Mouse (Mus musculus) megakaryocyte progenitor cell, adult 5-6 weeks (primary cell): ENCODE data around the gene Dbh. TPM values are rescaled to one million over a fixed set of nuclear protein-coding genes. Genes with fewer than 3 reads are reported as not detected.

Experiments used
- ATAC-seq: replicated peaks from 2 replicates; pipeline ENCODE4 v1.8.0; 2016; ENCODE audit warnings: mild to moderate bottlenecking, moderate TSS enrichment, inconsistent platforms; ENCODE audit not compliant: poor library complexity
- total RNA-seq, 2 experiments: library from RNA; stranded (forward) in 1 of 2; stranded (reverse) in 1 of 2; fragments of 157-497, 149-512 nt in 1 of 2; fragments of 200-1000 nt in 1 of 2; gene quantifications; 2 replicates each; pipeline versions ENCODE4 v1.2.3 to v1.2.4; 2015 to 2017

Gene Dbh
- total RNA-seq, 2 experiments from 2014 or later: not detected

- no peak for ATAC-seq
Observed at GRCm38 (mm10) chr2:27162656-27163055, 2.4 kb upstream of the Dbh start.

GRCm38 (mm10) chr2:27163851-27164250, 1.2 kb upstream of the Dbh start:
- ATAC-seq: no peak

DNA sequence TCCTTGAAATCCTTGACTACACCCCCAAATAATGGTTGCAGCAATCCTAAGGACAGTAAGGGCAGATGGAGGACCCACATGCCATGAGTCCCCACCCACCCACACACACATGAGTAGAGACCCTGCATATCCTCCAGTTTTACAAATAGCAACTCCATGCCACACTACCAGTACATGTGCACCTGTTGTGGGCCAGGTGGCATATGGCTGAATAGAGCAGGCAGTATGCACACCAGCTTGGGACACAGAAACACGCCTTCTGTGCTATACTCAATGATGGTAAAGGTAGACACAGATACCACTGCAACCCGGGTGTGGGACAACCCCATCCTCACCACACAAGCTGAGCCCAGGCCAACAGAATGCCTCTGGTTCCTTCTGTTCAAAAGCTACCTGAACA, 1.0 kb downstream of the Dbh start:
- ATAC-seq: no peak

- no peak for ATAC-seq
Observed at GRCm38 (mm10) chr2:27166999-27167398, 2.0 kb downstream of the Dbh start.

DNA sequence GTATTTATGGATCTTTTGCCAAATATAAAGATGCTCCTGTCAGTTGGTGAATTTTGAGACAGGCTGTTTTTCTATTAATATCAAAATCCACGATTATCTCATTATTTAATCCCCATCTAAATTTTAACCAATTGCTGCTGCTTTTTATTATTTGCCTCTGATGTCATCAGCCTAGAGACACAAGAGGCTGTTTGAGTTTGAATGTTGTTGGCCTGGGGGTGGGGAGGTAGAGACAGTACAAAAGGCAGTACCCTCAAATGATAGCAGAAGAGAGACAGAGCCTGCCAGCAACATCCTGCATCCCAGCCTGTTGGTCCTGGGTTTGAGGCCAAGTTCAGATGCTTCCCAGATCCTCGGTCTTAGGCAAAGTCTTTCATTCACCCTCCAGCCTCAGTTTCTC, 9.2 kb downstream of the Dbh start:
- ATAC-seq: no peak

- no peak for ATAC-seq
Observed at GRCm38 (mm10) chr2:27175696-27176267, 10.7 kb downstream of the Dbh start.

DNA sequence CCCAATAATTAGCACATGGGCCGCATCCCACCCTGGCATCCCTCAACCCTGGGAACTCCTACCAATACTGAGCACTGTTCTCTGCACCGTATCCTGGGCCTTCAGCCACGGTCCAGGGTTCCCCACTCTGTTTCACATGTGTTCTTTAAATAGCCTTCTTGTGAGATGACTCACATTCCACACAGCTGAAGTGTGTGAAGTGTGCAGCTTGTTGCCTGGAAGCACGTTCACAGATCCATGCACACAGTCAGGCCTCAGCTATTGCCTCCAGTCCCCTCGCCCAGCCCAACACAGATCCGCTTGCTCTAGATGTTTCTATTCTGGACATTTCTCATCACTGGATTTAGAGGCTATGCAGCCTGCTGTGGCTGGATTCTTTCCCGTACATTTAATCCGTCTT, 14.1 kb downstream of the Dbh start:
- ATAC-seq: no peak

GRCm38 (mm10) chr2:27181907-27182306, 16.9 kb downstream of the Dbh start:
- ATAC-seq: no peak

DNA sequence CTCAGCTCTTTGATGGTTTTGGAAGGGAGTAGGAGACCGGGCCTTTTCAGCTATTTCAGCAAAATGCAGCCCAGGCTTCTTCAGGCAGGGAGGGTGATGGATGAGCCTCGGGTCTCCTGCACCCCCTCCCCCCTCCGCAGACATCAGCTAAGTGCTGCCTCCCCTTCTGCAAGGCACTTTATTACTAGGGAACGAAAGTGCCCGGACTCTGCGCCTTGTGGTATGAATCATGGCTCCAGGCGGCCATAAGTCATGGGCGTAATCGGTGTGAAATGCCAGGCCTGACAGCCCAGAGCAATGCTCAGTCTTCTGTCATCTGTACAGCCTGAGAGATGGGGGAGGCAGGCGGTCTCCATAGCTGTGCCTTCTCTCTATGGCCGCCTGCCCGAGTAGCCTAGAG, 18.7 kb downstream of the Dbh start:
- ATAC-seq: no peak

- ATAC-seq: no peak
Observed at GRCm38 (mm10) chr2:27187531-27187930, 22.5 kb downstream of the Dbh start.

GRCm38 (mm10) chr2:27189994-27190393, 25.0 kb downstream of the Dbh start:
- no peak for ATAC-seq

DNA sequence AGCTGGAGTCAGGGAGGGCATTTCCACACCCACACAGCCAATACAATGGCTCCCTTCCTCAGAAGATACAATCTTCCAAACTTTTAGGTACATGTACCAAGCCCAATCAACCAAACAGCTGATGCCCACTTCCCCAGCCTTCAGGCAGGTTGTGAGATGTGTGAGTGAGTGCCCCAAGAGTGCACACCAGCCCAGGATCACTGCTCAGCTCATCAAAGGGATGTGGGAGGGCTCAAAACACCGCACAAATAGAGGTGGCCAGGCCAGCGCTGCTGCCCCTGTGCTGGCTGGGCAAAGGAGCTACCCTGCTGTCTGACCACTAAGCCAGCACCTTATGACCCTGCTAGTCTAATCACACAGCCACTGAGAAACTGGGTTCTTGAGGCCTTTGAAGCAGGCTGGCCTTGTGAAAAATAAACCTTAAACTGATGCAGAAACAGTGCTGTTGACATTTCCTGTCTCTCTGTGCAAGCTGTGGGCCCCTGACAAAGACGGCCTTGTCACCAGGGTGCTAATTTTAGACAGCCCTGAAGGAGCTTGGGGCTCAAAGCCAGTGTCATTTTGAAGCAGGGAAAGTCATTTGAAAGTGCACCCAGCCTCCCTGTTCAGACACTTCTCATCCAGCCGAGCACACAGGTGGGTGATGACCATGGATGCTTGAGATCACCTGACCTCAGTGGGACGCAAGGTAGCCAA, 33.7 kb downstream of the Dbh start:
- no peak for ATAC-seq

GRCm38 (mm10) chr2:27200586-27200985, 35.6 kb downstream of the Dbh start:
- ATAC-seq: no peak

GRCm38 (mm10) chr2:27205666-27206065, 40.6 kb downstream of the Dbh start:
- no peak for ATAC-seq

GRCm38 (mm10) chr2:27206128-27206797, 41.2 kb downstream of the Dbh start:
- no peak for ATAC-seq

- no peak for ATAC-seq
Observed at GRCm38 (mm10) chr2:27207126-27207525, 42.1 kb downstream of the Dbh start.

DNA sequence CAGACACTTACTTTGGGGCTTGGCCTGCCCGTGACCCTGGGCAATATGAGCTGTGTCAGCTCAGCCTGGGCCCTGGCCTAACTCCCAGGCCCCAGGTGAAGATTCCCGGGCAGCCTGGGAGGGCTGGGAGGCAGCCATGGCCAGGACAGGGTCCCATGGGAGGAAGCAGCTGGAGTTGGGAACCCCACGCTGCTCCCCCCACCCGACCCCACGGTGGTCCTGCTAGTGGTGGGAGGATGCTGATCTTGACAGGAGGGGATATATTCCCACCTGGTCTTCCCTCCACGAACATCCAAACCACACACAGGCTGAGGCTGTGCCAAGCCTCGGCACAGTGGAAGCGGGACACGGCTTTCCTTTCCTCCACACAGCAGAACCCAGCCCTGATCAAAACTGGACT, 44.3 kb downstream of the Dbh start:
- no peak for ATAC-seq

DNA sequence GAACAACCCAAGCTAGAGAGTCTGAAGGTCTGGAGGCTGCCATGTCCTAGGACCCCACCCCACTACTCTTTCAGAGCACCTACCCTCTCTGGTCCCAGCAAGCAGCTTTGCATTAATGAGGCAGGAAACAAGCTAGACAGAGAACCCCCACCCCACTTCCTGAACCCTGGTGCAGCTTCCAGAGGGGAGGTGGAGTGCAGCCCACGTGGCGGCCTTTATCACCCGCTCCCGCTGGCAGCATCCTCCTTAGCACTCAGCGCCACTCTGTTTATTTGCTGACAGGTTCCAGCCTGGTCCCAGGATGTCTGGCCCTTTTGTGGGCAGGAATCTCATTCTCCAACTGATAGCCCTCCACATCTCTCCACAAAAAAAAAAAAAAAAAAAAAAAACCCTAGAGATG, 44.8 kb downstream of the Dbh start:
- ATAC-seq: no peak

- peak; percentile 44; the same call in 1 of the 2 replicates for ATAC-seq
Observed at GRCm38 (mm10) chr2:27210255-27210654, 45.2 kb downstream of the Dbh start.

GRCm38 (mm10) chr2:27210676-27211210, 45.7 kb downstream of the Dbh start:
- ATAC-seq: no peak

DNA sequence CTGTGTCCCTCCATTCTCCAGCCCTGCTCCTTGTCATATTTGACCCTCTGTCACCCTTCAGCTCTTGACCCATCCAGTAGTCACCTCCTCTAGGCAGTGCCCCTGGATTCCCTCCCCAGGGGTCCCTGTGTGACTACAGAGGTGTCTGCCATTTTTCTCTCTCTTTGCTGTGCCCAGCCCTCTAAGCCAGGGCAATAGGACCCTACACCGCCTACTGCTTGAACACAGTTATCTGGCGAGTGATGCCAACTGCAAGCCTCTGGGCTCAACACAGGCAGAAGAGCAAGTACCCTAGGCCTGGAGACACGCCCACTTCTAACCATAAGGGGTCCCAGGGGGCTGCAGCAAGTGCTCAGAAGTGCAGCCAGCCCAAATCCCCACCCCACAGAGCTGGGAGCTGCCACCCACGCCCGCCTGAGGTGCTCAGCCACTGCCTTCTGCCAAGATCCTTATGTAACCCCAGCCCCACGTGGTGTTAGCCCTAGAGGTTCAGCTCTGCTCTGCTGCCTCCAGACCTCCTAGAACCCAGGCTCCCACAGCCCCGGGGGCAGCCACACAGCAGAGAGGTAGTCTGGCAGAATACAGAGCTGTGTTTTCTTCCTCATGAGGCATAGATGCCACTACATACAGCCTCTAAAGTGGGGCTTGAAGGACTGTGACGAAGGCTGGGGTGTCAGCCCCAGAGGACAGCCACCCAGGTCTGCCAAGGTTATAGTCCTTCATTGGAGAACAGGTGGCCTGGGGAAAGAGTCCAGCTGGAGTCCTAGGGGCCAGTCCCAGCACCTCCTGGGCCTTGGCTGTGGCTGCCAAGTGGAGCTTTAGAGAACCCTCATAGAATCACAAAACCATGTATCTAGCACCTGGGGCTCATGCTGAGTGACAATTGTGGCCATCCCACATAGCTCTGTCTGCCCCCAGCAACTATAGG, 47.2 kb downstream of the Dbh start:
- ATAC-seq: no peak
